ENCODE assay signal across 12 mouse cellular contexts in the genomic region with DNA sequence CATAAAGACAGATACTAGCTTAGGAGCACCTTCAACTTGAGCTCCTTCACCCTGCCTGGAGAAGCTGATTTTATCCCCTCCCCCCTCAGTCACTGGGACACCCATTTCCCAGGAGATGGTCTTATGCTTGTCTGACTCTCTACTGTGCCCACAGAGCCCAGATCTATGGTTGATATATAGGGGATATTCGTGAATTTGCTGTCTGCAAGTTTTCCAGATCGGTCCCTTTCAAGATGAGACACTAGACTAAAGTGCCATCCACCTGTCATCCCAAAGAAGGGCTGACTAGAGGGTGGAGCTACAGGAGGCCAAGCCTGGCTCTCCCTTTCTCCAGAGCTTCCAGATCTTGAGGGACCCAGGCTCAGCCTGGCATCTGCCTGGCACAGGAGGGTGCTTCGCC. TPM values are rescaled to one million over a fixed set of nuclear protein-coding genes. Genes with fewer than 3 reads are reported as not detected.
DNase-seq lines count a peak whose midpoint lies in the region; ATAC-seq lines count a peak whose summit lies in the region.
"Had no signal": no experiment of that assay in that cellular context is flagged by ENCODE, and none has a peak within 500 bp of the region (broad histone marks: within the 10 kb centered on the region; RNA-seq: fewer than 3 reads in every experiment).

No protein-coding gene starts in this region.

- H3K4me2 ChIP-seq in kidney, embryonic 14.5 days (replicated peaks; ENCODE audit: low read depth, low read length) = 0 out of 2 replicates have a peak overlapping the region, but pooled peaks have one; percentile 1
- no peak overlapping the region for H3K4me2 ChIP-seq in neural tube, embryonic 13.5 days
- H3K4me2 ChIP-seq in stomach, embryonic 16.5 days (ENCODE audit: low read depth, low read length) = no peak overlapping the region

- no peak overlapping the region for H3K27ac ChIP-seq in kidney, embryonic 14.5 days (ENCODE audit: low read depth, low read length)
- H3K27ac ChIP-seq in neural tube, embryonic 13.5 days (replicated peaks) = no peak overlapping the region
- H3K27ac ChIP-seq in stomach, embryonic 16.5 days (ENCODE audit: low read length) = no peak overlapping the region

- H3K27me3 ChIP-seq in kidney, embryonic 14.5 days (ENCODE audit: control insufficient read depth, insufficient read depth, low read length) = no peaks in the 10 kb centered on the region
- H3K27me3 ChIP-seq in neural tube, embryonic 13.5 days = no peaks in the 10 kb centered on the region
- H3K27me3 ChIP-seq in stomach, embryonic 16.5 days (ENCODE audit: control insufficient read depth, insufficient read depth, low read length) = no peaks in the 10 kb centered on the region

- peaks cover 33% of the 10 kb centered on the region for H3K4me1 ChIP-seq in kidney, embryonic 14.5 days (ENCODE audit: control insufficient read depth, insufficient read depth, low read length)
- peaks cover 59% of the 10 kb centered on the region for H3K4me1 ChIP-seq in neural tube, embryonic 13.5 days (replicated peaks)
- H3K4me1 ChIP-seq in stomach, embryonic 16.5 days (ENCODE audit: control insufficient read depth, insufficient read depth, low read length) = peaks cover 32% of the 10 kb centered on the region

- DNase-seq in kidney, adult 8-10 months = no peak
- DNase-seq in neural tube, embryonic 10.5 days (ENCODE audit: extremely low spot score, low spot score) = no peak
- peak; percentile 32 for DNase-seq in induced T-regulatory cell, adult 2 months (ENCODE audit: low read depth)
- no peak for DNase-seq in cerebellum, postnatal 36 days
- no peak for DNase-seq in thymus, postnatal 0 days (ENCODE audit: low spot score)
- DNase-seq: adrenal gland, postnatal 25 days; cerebellum, adult 11 months; heart, postnatal 14 days; kidney, postnatal 4 days had no signal

- H3K9me3 ChIP-seq in kidney, embryonic 14.5 days (ENCODE audit: control insufficient read depth, low read length) = no peaks in the 10 kb centered on the region
- no peaks in the 10 kb centered on the region for H3K9me3 ChIP-seq in neural tube, embryonic 13.5 days
- H3K9me3 ChIP-seq in stomach, embryonic 16.5 days (replicated peaks; ENCODE audit: control insufficient read depth, low read length) = no peaks in the 10 kb centered on the region

- H3K4me3 ChIP-seq in kidney, embryonic 14.5 days (ENCODE audit: low read length) = no peak overlapping the region
- no peak overlapping the region for H3K4me3 ChIP-seq in neural tube, embryonic 13.5 days
- H3K4me3 ChIP-seq in stomach, embryonic 16.5 days (replicated peaks; ENCODE audit: low read length) = no peak overlapping the region

- no peak for ATAC-seq in kidney, embryonic 14.5 days (ENCODE audit: low FRiP score, low TSS enrichment)
- no peak for ATAC-seq in neural tube, embryonic 13.5 days (ENCODE audit: low read depth)
- no peak for ATAC-seq in stomach, embryonic 16.5 days (ENCODE audit: insufficient read depth, low FRiP score)

- H3K9ac ChIP-seq in kidney, embryonic 14.5 days (ENCODE audit: low read depth, low read length) = no peak overlapping the region
- H3K9ac ChIP-seq in neural tube, embryonic 13.5 days = peak overlapping the region; percentile 39; the same call in 1 of the 2 replicates
- H3K9ac ChIP-seq in stomach, embryonic 16.5 days (ENCODE audit: low read length) = 0 out of 2 replicates have a peak overlapping the region, but pooled peaks have one; percentile 81

- H3K36me3 ChIP-seq in kidney, embryonic 14.5 days (ENCODE audit: control insufficient read depth, insufficient read depth, low read length) = peaks cover 21% of the 10 kb centered on the region
- 0 out of 2 replicates have a peak, but pooled peaks cover 16% of the 10 kb centered on the region for H3K36me3 ChIP-seq in neural tube, embryonic 13.5 days
- 0 out of 2 replicates have a peak, but pooled peaks cover 6% of the 10 kb centered on the region for H3K36me3 ChIP-seq in stomach, embryonic 16.5 days (ENCODE audit: control insufficient read depth, insufficient read depth, low read length)

- 75% methylated on average over 3 of the region's 3 CpGs for WGBS in kidney, embryonic 14.5 days
- 66% methylated on average over 3 of the region's 3 CpGs for WGBS in neural tube, embryonic 13.5 days
- WGBS in stomach, embryonic 16.5 days = 71% methylated on average over 3 of the region's 3 CpGs

RNA-seq across cellular contexts. Expression of a gene that starts 2.9 kb away (rescaled TPM):
- polyA plus RNA-seq in kidney, embryonic 14.5 days (2014; fragmentation: Nextera tagmentation; extraction: Ambion mirVana) = 2.7 and 2.8 TPM in 2 replicates
- polyA plus RNA-seq in neural tube, embryonic 13.5 days (2015; fragmentation: Nextera tagmentation; extraction: Ambion mirVana) = 1.5 and 1.6 TPM in 2 replicates
- polyA plus RNA-seq in stomach, embryonic 16.5 days (2015; fragmentation: Nextera tagmentation; extraction: Ambion mirVana) = 7.9 and 9.4 TPM in 2 replicates
- polyA plus RNA-seq in thymus, postnatal 0 days (2015; fragmentation: Nextera tagmentation; extraction: Ambion mirVana) = 1.5 and 2.4 TPM in 2 replicates

RNA-seq across cellular contexts. Expression of a gene that starts 3.3 kb away (rescaled TPM):
- 69.0 and 88.5 TPM in 2 replicates for polyA plus RNA-seq in kidney, embryonic 14.5 days (2014; fragmentation: Nextera tagmentation; extraction: Ambion mirVana)
- 70.1 and 82.9 TPM in 2 replicates for polyA plus RNA-seq in neural tube, embryonic 13.5 days (2015; fragmentation: Nextera tagmentation; extraction: Ambion mirVana)
- polyA plus RNA-seq in stomach, embryonic 16.5 days (2015; fragmentation: Nextera tagmentation; extraction: Ambion mirVana) = 80.6 and 104 TPM in 2 replicates
- polyA plus RNA-seq in thymus, postnatal 0 days (2015; fragmentation: Nextera tagmentation; extraction: Ambion mirVana) = 59.9 and 64.3 TPM in 2 replicates

RNA-seq across cellular contexts. Expression of a gene that starts 18.6 kb away (rescaled TPM):
- polyA plus RNA-seq in kidney, embryonic 14.5 days (2014; fragmentation: Nextera tagmentation; extraction: Ambion mirVana) = 16.7 and 31.6 TPM in 2 replicates
- 20.1 and 22.9 TPM in 2 replicates for polyA plus RNA-seq in neural tube, embryonic 13.5 days (2015; fragmentation: Nextera tagmentation; extraction: Ambion mirVana)
- 21.7 and 22.2 TPM in 2 replicates for polyA plus RNA-seq in stomach, embryonic 16.5 days (2015; fragmentation: Nextera tagmentation; extraction: Ambion mirVana)
- 4.6 and 6.4 TPM in 2 replicates for polyA plus RNA-seq in thymus, postnatal 0 days (2015; fragmentation: Nextera tagmentation; extraction: Ambion mirVana)

RNA-seq across cellular contexts. Expression of a gene that starts 42.7 kb away (rescaled TPM):
- polyA plus RNA-seq in kidney, embryonic 14.5 days (2014; fragmentation: Nextera tagmentation; extraction: Ambion mirVana) = 1.6 and 1.8 TPM in 2 replicates
- 35.0 and 35.3 TPM in 2 replicates for polyA plus RNA-seq in neural tube, embryonic 13.5 days (2015; fragmentation: Nextera tagmentation; extraction: Ambion mirVana)
- polyA plus RNA-seq in stomach, embryonic 16.5 days (2015; fragmentation: Nextera tagmentation; extraction: Ambion mirVana) = 1.5 and 2.3 TPM in 2 replicates
- polyA plus RNA-seq in thymus, postnatal 0 days (2015; fragmentation: Nextera tagmentation; extraction: Ambion mirVana) = 0.10 and 0.19 TPM in 2 replicates

RNA-seq across cellular contexts. Expression of a gene that starts 52.2 kb away (rescaled TPM):
- polyA plus RNA-seq in kidney, embryonic 14.5 days (2014; fragmentation: Nextera tagmentation; extraction: Ambion mirVana) = 36.4 and 36.9 TPM in 2 replicates
- polyA plus RNA-seq in neural tube, embryonic 13.5 days (2015; fragmentation: Nextera tagmentation; extraction: Ambion mirVana) = 35.7 and 36.2 TPM in 2 replicates
- 29.0 and 33.6 TPM in 2 replicates for polyA plus RNA-seq in stomach, embryonic 16.5 days (2015; fragmentation: Nextera tagmentation; extraction: Ambion mirVana)
- 18.6 and 19.2 TPM in 2 replicates for polyA plus RNA-seq in thymus, postnatal 0 days (2015; fragmentation: Nextera tagmentation; extraction: Ambion mirVana)
